Mouse (Mus musculus) testis, adult 2 months (tissue): ENCODE measurements around the gene Abtb1.

Experiments used
- CTCF ChIP-seq: fragments of 200-500 bp; IDR thresholded peaks from 2 replicates; pipeline ENCODE4 v1.5.1; 2012; ENCODE audit warnings: low read depth, mild to moderate bottlenecking, inconsistent platforms, low read length, moderate library complexity; ENCODE audit not compliant: control insufficient read depth, insufficient read depth, insufficient replicate concordance
- POLR2A ChIP-seq: fragments of 200-500 bp; IDR thresholded peaks from 2 replicates; pipeline ENCODE4 v1.6.1; 2012; ENCODE audit warnings: low read depth, mild to moderate bottlenecking, inconsistent platforms, low read length, moderate library complexity; ENCODE audit not compliant: control insufficient read depth

GRCm38 (mm10) chr6:88826088-88826487 is 15.7 kb downstream of the Abtb1 start:
- no peak for TF ChIP-seq POLR2A
- TF ChIP-seq CTCF: no peak
